Mouse (Mus musculus) heart, embryonic 12.5 days (tissue): Measurements from ENCODE around the gene Ccdc6. TPM values are rescaled to one million over a fixed set of nuclear protein-coding genes. Genes with fewer than 3 reads are reported as not detected.

ENCODE experiments used
- ATAC-seq: fragments of 200-750 bp; cut with Nextera tagmentation; 2 replicates; pipeline ENCODE4 v1.8.0; 2017; ENCODE audit warnings: moderate TSS enrichment, moderate library complexity; ENCODE audit not compliant: insufficient number of reproducible peaks, low FRiP score
- H3K27ac ChIP-seq: fragments of 300-500 bp; sonication (generic); 2 replicates; pipeline ENCODE4 v1.5.1; 2016; ENCODE audit warnings: mild to moderate bottlenecking, moderate library complexity; ENCODE audit not compliant: poor library complexity, severe bottlenecking
- H3K27me3 ChIP-seq: fragments of 300-500 bp; sonication (generic); replicated peaks from 2 replicates; pipeline ENCODE4 v1.6.1; 2016; ENCODE audit warnings: mild to moderate bottlenecking, moderate library complexity
- H3K36me3 ChIP-seq: fragments of 300-500 bp; sonication (generic); 2 replicates; pipeline ENCODE4 v1.6.1; 2016; ENCODE audit warnings: mild to moderate bottlenecking, moderate library complexity
- H3K4me1 ChIP-seq: fragments of 300-500 bp; sonication (generic); replicated peaks from 2 replicates; pipeline ENCODE4 v1.6.1; 2016; ENCODE audit warnings: mild to moderate bottlenecking
- H3K4me2 ChIP-seq: fragments of 300-500 bp; sonication (generic); 2 replicates; pipeline ENCODE4 v1.6.1; 2016; ENCODE audit warnings: mild to moderate bottlenecking, moderate library complexity
- H3K4me3 ChIP-seq: fragments of 300-500 bp; sonication (generic); 2 replicates; pipeline ENCODE4 v1.5.1; 2016; ENCODE audit warnings: mild to moderate bottlenecking
- H3K9ac ChIP-seq: fragments of 300-500 bp; sonication (generic); 2 replicates; pipeline ENCODE4 v1.6.1; 2016; ENCODE audit warnings: mild to moderate bottlenecking, moderate library complexity
- H3K9me3 ChIP-seq: fragments of 300-500 bp; sonication (generic); replicated peaks from 2 replicates; pipeline ENCODE4 v1.6.1; 2016; ENCODE audit warnings: mild to moderate bottlenecking, moderate library complexity
- WGBS: fragments of 180-500 bp; shearing (Covaris S2); methylation state at CpG from one replicate; pipeline ENCODE4 v1.1.7; 2016; 5-methylcytosine and 5-hydroxymethylcytosine counted together
- polyA plus RNA-seq: library from polyadenylated mRNA; unstranded; fragments of >200 nt; fragmentation: Nextera tagmentation; extraction: Ambion mirVana; gene quantifications from 2 replicates; pipeline ENCODE4 v1.2.1, GENCODE M21; 2016

Ccdc6 gene
- polyA plus RNA-seq, 1 experiment from 2014 or later: 16.2 TPM

DNA sequence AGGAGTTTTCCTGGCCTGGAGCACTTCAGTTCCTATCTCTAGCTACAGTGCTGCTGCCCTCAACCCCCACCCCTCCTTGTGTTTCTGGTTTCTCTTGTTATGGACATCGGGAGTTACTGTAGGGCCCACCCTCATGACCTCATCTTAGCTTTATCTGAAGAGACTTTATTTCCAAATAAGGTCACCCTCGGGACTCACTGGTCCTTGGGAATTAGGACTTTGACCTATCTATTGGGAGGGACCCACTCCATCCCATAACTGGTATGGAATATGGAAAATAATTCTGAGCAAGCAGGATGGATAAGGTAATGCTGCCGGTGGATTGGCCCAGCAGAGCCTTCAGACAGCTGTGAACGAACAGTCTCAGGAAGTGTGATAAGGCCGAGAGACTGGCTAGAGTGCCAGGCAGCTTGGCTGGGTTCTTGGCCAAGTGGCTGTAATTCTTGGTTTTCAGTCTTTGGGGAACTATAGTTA lies 35.2 kb downstream of the Ccdc6 start:
- Histone ChIP-seq H3K4me3 (no peak overlapping the region), H3K9me3 (no peaks in the 10 kb centered on the region), H3K27me3 (no peaks in the 10 kb centered on the region), H3K27ac (peak overlapping the region; percentile 94), H3K4me1 (peaks cover 76% of the 10 kb centered on the region), H3K9ac (peak overlapping the region; percentile 58), H3K36me3 (peaks cover 5% of the 10 kb centered on the region), H3K4me2 (peak overlapping the region; percentile 47)
- WGBS: 2% methylated on average over 5 of the region's 5 CpGs
- ATAC-seq: peak; percentile 80

GRCm38 (mm10) chr10:70132714-70133113 lies 35.8 kb downstream of the Ccdc6 start:
- Histone ChIP-seq H3K36me3 (peaks cover 5% of the 10 kb centered on the region), H3K27me3 (no peaks in the 10 kb centered on the region), H3K9ac (peak overlapping the region; percentile 21), H3K4me2 (peak overlapping the region; percentile 47), H3K4me3 (no peak overlapping the region), H3K27ac (peak overlapping the region; percentile 94), H3K9me3 (no peaks in the 10 kb centered on the region), H3K4me1 (peaks cover 70% of the 10 kb centered on the region)
- WGBS: 39% methylated on average over 6 of the region's 6 CpGs
- ATAC-seq: no peak

DNA sequence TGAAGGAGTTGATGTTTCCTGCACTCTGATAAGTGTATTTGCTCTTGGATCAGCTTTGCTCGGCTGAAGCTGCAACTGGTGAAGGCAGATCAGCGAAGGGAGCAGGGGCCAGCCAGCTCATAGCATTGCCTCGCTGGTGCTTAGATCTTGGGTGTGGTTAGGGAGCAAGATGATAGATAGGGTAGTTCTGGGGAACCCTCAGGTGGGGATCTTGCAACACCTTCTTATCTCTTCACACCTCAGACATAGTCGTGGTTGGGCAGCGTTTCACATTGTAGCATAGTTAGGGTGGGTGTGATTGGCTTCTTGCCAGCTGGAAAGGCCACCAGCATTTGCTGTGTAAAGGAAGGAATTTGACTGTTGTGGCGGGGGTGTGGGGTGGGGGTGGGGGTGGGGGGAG lies 36.3 kb downstream of the Ccdc6 start:
- peak overlapping the region; percentile 94 for H3K27ac ChIP-seq
- peak overlapping the region; percentile 47 for H3K4me2 ChIP-seq
- H3K9ac ChIP-seq: peak overlapping the region; percentile 21
- H3K36me3 ChIP-seq: peaks cover 5% of the 10 kb centered on the region
- no peaks in the 10 kb centered on the region for H3K9me3 ChIP-seq
- 7% methylated on average over 6 of the region's 6 CpGs for WGBS
- no peak overlapping the region for H3K4me3 ChIP-seq
- H3K27me3 ChIP-seq: no peaks in the 10 kb centered on the region
- H3K4me1 ChIP-seq: peaks cover 69% of the 10 kb centered on the region
- ATAC-seq: 0 out of 2 replicates have a peak, but pooled peaks have one; percentile 14

DNA sequence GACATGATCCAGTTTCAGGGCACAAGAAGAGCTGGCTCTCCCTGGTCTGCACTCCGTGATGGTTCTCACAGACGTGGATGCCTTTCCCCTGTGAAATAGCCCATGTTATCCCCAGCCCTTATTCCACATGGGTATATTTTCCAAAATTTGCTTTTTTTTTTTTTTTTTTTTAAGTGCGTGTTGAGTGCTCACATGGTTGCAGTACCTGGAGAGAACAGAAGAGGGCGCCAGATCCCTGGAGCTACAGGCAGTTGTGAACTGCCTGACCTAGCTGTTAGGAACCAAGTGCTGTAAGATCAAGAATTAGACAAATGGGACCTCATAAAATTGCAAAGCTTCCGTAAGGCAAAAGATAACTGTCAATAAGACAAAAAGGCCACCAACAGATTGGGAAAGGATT lies 38.8 kb downstream of the Ccdc6 start:
- no peak for ATAC-seq
- H3K4me1 ChIP-seq: peaks cover 62% of the 10 kb centered on the region
- H3K27me3 ChIP-seq: no peaks in the 10 kb centered on the region
- no peak overlapping the region for H3K4me3 ChIP-seq
- no peak overlapping the region for H3K9ac ChIP-seq
- H3K27ac ChIP-seq: no peak overlapping the region
- H3K9me3 ChIP-seq: no peaks in the 10 kb centered on the region
- 80% methylated on average over 5 of the region's 5 CpGs for WGBS
- peaks cover 5% of the 10 kb centered on the region; the same call in 1 of the 2 replicates for H3K36me3 ChIP-seq
- no peak overlapping the region for H3K4me2 ChIP-seq

DNA sequence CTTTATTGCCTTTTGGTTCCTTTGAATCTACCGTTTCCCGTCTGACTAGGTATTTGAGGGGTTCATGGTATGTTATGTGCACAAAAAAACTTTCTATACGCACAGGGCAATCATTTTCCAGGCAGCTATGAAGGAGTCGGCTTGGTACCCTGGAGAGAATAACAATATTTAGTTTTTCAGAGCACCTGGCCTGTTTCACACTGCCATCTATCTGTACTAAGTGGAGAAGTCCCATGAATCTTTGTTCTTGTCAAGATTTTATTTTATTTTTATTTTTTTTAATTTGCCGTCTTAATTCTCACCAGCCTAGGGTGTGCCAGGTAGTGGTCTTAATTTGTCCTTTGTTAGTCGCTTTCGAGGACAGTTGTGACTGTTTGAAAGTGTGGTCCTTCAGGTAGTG lies 40.7 kb downstream of the Ccdc6 start:
- H3K27ac ChIP-seq: no peak overlapping the region
- peaks cover 12% of the 10 kb centered on the region for H3K36me3 ChIP-seq
- no peaks in the 10 kb centered on the region for H3K9me3 ChIP-seq
- H3K4me3 ChIP-seq: no peak overlapping the region
- 87% methylated on average over 7 of the region's 7 CpGs for WGBS
- no peak for ATAC-seq
- H3K4me2 ChIP-seq: no peak overlapping the region
- H3K9ac ChIP-seq: no peak overlapping the region
- H3K4me1 ChIP-seq: peaks cover 50% of the 10 kb centered on the region
- no peaks in the 10 kb centered on the region for H3K27me3 ChIP-seq

DNA sequence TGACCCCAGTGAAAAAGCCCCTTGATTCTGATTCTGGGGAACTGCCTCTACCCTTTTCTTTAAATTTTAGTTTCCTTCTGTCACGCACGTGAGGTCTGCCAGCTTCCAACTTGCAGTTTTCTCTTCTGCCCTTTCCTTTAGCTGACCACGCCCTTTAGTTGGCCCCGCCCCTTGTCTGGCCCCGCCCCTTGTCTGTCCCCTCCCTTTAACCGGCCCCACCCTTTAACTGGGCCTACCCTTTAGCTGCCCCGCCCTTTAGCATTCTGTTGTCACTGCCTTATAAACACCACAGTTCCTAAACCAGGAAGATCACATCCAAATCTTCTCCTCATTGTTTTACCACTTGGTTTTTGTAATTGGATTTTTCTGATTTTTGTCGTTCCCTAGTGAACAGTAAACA lies 41.2 kb downstream of the Ccdc6 start:
- peaks cover 45% of the 10 kb centered on the region for H3K4me1 ChIP-seq
- no peak overlapping the region for H3K4me2 ChIP-seq
- H3K9me3 ChIP-seq: no peaks in the 10 kb centered on the region
- H3K4me3 ChIP-seq: no peak overlapping the region
- peak; percentile 81 for ATAC-seq
- H3K27ac ChIP-seq: no peak overlapping the region
- H3K9ac ChIP-seq: no peak overlapping the region
- no peaks in the 10 kb centered on the region for H3K27me3 ChIP-seq
- H3K36me3 ChIP-seq: peaks cover 17% of the 10 kb centered on the region
- WGBS: 62% methylated on average over 8 of the region's 8 CpGs

GRCm38 (mm10) chr10:70139368-70139767 lies 42.4 kb downstream of the Ccdc6 start:
- Histone ChIP-seq H3K4me3 (no peak overlapping the region), H3K9me3 (no peaks in the 10 kb centered on the region), H3K36me3 (peaks cover 30% of the 10 kb centered on the region), H3K4me2 (no peak overlapping the region), H3K4me1 (peaks cover 33% of the 10 kb centered on the region), H3K27me3 (no peaks in the 10 kb centered on the region), H3K9ac (no peak overlapping the region), H3K27ac (no peak overlapping the region)
- ATAC-seq: no peak
- WGBS: 85% methylated on average over 6 of the region's 6 CpGs

DNA sequence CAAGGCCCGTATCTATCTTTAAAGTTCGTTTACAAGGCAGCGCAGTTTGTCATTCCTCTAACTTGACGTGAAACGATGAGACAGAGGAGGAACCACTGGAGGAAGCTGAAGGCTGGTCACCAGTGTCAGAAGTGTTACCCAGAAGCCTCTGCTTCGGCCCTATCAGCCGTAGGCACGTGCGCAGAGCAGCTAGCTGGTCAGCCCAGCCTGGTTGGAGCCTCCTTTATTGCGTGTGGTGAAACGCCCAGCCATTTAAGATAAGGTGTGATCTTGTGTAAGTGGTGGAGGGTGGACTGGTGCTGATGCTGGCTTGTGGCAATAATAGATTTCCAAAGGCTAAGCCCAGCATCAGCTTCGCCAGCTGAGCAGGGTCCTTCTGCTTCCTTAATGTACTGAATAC lies 43.5 kb downstream of the Ccdc6 start:
- H3K4me2 ChIP-seq: no peak overlapping the region
- H3K36me3 ChIP-seq: peaks cover 34% of the 10 kb centered on the region
- peaks cover 27% of the 10 kb centered on the region for H3K4me1 ChIP-seq
- H3K4me3 ChIP-seq: no peak overlapping the region
- no peak overlapping the region for H3K9ac ChIP-seq
- 69% methylated on average over 12 of the region's 12 CpGs for WGBS
- peak overlapping the region; percentile 21 for H3K27ac ChIP-seq
- no peak; the same call in 1 of the 2 replicates for ATAC-seq
- no peaks in the 10 kb centered on the region for H3K9me3 ChIP-seq
- no peaks in the 10 kb centered on the region for H3K27me3 ChIP-seq

DNA sequence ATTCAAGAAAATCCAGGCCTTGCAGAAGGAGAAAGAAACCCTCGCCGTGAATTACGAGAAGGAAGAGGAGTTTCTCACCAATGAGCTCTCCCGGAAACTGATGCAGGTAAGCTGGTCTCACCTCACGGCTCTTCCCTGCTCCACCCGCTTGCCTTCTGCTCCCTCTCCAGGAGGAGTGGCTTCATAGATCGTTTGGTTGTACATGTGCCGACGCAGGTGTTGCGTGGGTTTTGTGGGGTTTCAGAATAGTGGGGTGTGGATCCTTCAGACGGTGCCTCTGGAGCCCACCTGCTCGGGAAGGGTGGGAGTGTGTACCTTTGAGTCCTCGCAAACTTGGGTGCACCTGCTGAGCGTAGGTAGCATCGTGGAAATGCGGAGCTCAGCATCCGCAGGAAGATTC lies 45.7 kb downstream of the Ccdc6 start:
- H3K4me3 ChIP-seq: no peak overlapping the region
- H3K9me3 ChIP-seq: peaks cover 4% of the 10 kb centered on the region; the same call in 1 of the 2 replicates
- H3K27me3 ChIP-seq: no peaks in the 10 kb centered on the region
- peaks cover 31% of the 10 kb centered on the region for H3K4me1 ChIP-seq
- H3K9ac ChIP-seq: no peak overlapping the region
- no peak overlapping the region for H3K4me2 ChIP-seq
- H3K27ac ChIP-seq: no peak overlapping the region
- 95% methylated on average over 17 of the region's 17 CpGs for WGBS
- H3K36me3 ChIP-seq: peaks cover 56% of the 10 kb centered on the region
- ATAC-seq: no peak

DNA sequence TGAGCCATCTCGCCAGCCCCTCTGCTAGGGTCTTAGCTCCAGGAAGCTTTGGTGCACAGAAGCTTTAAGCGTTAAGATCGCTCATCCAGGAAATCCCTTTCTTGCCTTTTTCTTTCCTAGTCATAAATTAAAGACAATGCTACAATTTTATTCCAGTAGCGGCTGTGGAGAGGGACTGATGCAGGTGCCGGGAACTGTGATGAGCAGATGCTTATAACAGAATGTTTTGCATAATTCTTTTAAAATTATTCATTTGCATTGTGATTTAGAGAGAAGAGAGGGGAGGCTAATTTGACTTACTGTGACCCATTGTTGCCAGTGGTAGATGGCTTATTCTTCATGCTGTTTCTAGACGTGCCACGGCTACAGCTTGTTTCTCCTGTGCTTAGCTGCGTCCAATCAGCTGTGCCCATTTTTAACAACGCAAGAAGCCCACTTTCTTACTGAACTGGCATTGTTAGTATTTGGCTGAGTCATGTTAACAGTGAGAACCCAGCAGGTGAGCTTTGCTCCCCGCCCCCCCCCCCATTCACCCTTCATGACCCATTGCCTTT lies 47.2 kb downstream of the Ccdc6 start:
- no peaks in the 10 kb centered on the region for H3K27me3 ChIP-seq
- H3K9me3 ChIP-seq: peaks cover 4% of the 10 kb centered on the region; the same call in 1 of the 2 replicates
- H3K4me2 ChIP-seq: no peak overlapping the region
- no peak overlapping the region for H3K27ac ChIP-seq
- WGBS: 90% methylated on average over 10 of the region's 10 CpGs
- peaks cover 62% of the 10 kb centered on the region for H3K36me3 ChIP-seq
- H3K4me1 ChIP-seq: peaks cover 36% of the 10 kb centered on the region
- H3K9ac ChIP-seq: no peak overlapping the region
- H3K4me3 ChIP-seq: no peak overlapping the region
- ATAC-seq: no peak

- H3K36me3 ChIP-seq: peaks cover 68% of the 10 kb centered on the region
Observed at GRCm38 (mm10) chr10:70145873-70146272, 49.0 kb downstream of the Ccdc6 start.

DNA sequence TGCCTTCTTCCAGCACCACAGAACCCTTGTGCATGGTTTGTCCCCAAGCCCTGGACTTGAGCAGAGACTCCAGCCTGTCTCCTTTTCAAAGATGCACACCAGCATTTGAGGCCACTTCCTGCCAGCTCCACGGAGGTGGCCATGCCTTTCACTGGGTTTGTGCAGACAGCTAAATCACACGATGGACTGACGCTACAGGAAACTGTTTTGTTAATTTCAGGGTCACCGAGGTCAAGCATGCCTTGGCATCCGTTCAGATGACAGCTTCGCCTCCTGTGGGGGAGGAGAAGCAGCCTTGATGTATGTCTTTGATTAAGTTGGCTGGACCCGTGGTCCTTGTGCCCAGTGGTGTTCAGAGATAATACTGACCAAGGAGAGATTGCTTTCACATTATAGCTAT lies 52.2 kb downstream of the Ccdc6 start:
- 20% methylated on average over 7 of the region's 7 CpGs for whole genome bisulfite sequencing
- Histone ChIP-seq H3K36me3 (peaks cover 55% of the 10 kb centered on the region), H3K9me3 (peaks cover 4% of the 10 kb centered on the region; the same call in 1 of the 2 replicates), H3K27me3 (no peaks in the 10 kb centered on the region), H3K4me2 (no peak overlapping the region), H3K9ac (no peak overlapping the region), H3K4me3 (no peak overlapping the region), H3K4me1 (peaks cover 55% of the 10 kb centered on the region), H3K27ac (peak overlapping the region; percentile 19; the same call in 1 of the 2 replicates)
- ATAC-seq: 0 out of 2 replicates have a peak, but pooled peaks have one; percentile 22

More at GRCm38 (mm10) chr10:70145873-70146272, 49.0 kb downstream of the Ccdc6 start:
- Histone ChIP-seq H3K9ac (no peak overlapping the region), H3K27ac (no peak overlapping the region), H3K4me3 (no peak overlapping the region), H3K4me2 (no peak overlapping the region), H3K27me3 (no peaks in the 10 kb centered on the region), H3K4me1 (peaks cover 34% of the 10 kb centered on the region), H3K9me3 (peaks cover 4% of the 10 kb centered on the region; the same call in 1 of the 2 replicates)
- 95% methylated on average over 12 of the region's 12 CpGs for WGBS
- no peak for ATAC-seq
